ENCODE assay signal across 20 mouse cellular contexts in the genomic region with DNA sequence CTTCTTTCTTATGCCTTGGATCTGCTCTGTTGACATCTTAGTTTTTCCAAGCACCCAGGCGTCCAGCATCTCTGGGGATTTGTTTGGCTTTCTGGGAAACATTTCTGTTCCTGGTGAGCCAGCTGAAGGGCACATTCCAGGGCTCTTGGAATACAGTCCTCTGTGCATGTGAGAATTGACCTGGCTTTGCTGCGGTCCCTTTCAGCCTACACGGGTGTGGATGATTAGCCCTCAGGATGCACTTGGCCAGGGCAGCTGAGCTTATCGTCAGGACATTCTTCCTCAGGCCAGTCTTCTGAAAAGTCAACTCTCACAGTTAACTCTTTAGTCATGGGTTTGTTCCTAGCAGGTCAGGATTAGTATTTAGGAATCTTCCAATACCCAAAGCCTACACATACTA.
DNase-seq lines count a peak whose midpoint lies in the region; ATAC-seq and TF ChIP-seq lines count a peak whose summit lies in the region.
"Had no signal": no experiment of that assay in that cellular context is flagged by ENCODE, and none has a peak within 500 bp of the region (broad histone marks: within the 10 kb centered on the region; RNA-seq: fewer than 3 reads in every experiment).

No protein-coding gene starts in this region.

- 20% methylated on average over 4 of the region's 4 CpGs for WGBS in heart, adult 2 months
- 12% methylated on average over 4 of the region's 4 CpGs for WGBS in heart, embryonic 11.5 days (ENCODE audit: insufficient replicate concordance)
- 36% methylated on average over 4 of the region's 4 CpGs for WGBS in kidney, adult 2 months

- TF ChIP-seq POLR2A in heart, adult 2 months (IDR thresholded peaks at IDR 0.05; ENCODE audit: insufficient read depth, low read depth, low read length) = no peak
- no peak for TF ChIP-seq POLR2A in kidney, adult 2 months (IDR thresholded peaks at IDR 0.05; ENCODE audit: low read depth, low read length)

- peaks cover 33% of the 10 kb centered on the region for H3K4me1 ChIP-seq in heart, adult 2 months (ENCODE audit: control insufficient read depth, insufficient read depth, low read length)
- peaks cover 71% of the 10 kb centered on the region for H3K4me1 ChIP-seq in heart, embryonic 11.5 days (ENCODE audit: control insufficient read depth, insufficient read depth, low read length)
- no peaks in the 10 kb centered on the region for H3K4me1 ChIP-seq in kidney, adult 2 months (ENCODE audit: control insufficient read depth, insufficient read depth, low read length)
- H3K4me1 ChIP-seq: midbrain, embryonic 13.5 days had no signal

- H3K9me3 ChIP-seq in heart, embryonic 11.5 days (replicated peaks; ENCODE audit: control insufficient read depth, low read length) = no peaks in the 10 kb centered on the region
- H3K9me3 ChIP-seq: G1E; hindbrain, embryonic 15.5 days; limb, embryonic 15.5 days; midbrain, embryonic 13.5 days had no signal

- no peaks in the 10 kb centered on the region for H3K36me3 ChIP-seq in heart, adult 2 months (ENCODE audit: control insufficient read depth, insufficient read depth, low read length)
- no peaks in the 10 kb centered on the region for H3K36me3 ChIP-seq in heart, embryonic 11.5 days (ENCODE audit: control insufficient read depth, insufficient read depth, low read length)
- H3K36me3 ChIP-seq in kidney, adult 2 months (ENCODE audit: control insufficient read depth, insufficient read depth, low read length) = no peaks in the 10 kb centered on the region
- H3K36me3 ChIP-seq: hindbrain, embryonic 15.5 days; limb, embryonic 15.5 days; midbrain, embryonic 13.5 days had no signal

- H3K27ac ChIP-seq in heart, adult 2 months = no peak overlapping the region
- H3K27ac ChIP-seq in heart, embryonic 11.5 days (ENCODE audit: low read depth, low read length) = peak overlapping the region; percentile 76
- H3K27ac ChIP-seq in kidney, adult 2 months (ENCODE audit: insufficient read depth, low read depth, low read length) = no peak overlapping the region
- H3K27ac ChIP-seq: hindbrain, embryonic 15.5 days; limb, embryonic 15.5 days; macrophage; midbrain, embryonic 13.5 days had no signal

- no peak for TF ChIP-seq CTCF in heart, adult 2 months (IDR thresholded peaks at IDR 0.05)
- no peak for TF ChIP-seq CTCF in kidney, adult 2 months (conservative IDR thresholded peaks at IDR 0.05; ENCODE audit: insufficient read depth, insufficient read length, low read depth, low read length)

- no peak overlapping the region for H3K9ac ChIP-seq in heart, adult 2 months (ENCODE audit: low read depth, low read length)
- no peak overlapping the region for H3K9ac ChIP-seq in heart, embryonic 11.5 days (ENCODE audit: low read depth, low read length)
- H3K9ac ChIP-seq: forebrain, postnatal 0 days; hindbrain, embryonic 15.5 days; limb, embryonic 15.5 days; midbrain, embryonic 13.5 days had no signal

- ATAC-seq in heart, embryonic 11.5 days (replicated peaks; ENCODE audit: insufficient number of reproducible peaks, low FRiP score, low TSS enrichment) = 0 out of 2 replicates have a peak, but pooled peaks have one; percentile 58
- ATAC-seq: forebrain, postnatal 0 days; midbrain, embryonic 13.5 days had no signal

- peak overlapping the region; percentile 47 for H3K4me2 ChIP-seq in heart, embryonic 11.5 days
- H3K4me2 ChIP-seq: hindbrain, embryonic 15.5 days; limb, embryonic 15.5 days; midbrain, embryonic 13.5 days had no signal

- DNase-seq in heart, adult 2 months = peak in 1 of 2 experiments; percentile 31
- DNase-seq in heart, postnatal 25 days (ENCODE audit: low spot score) = no peak
- peak; percentile 42 for DNase-seq in heart, postnatal 4 days
- DNase-seq in yolk sac, embryonic 10.5 days (ENCODE audit: low spot score) = peak; percentile 7
- DNase-seq in frontal cortex, postnatal 10 days (ENCODE audit: low spot score in 2 of 2) = no peak
- no peak for DNase-seq in kidney, adult 2 months
- DNase-seq: adrenal gland, postnatal 25 days; cerebellum, postnatal 14 days; forebrain, postnatal 0 days; gastrocnemius, postnatal 25 days; kidney, adult 11 months; kidney, postnatal 14 days; layer of hippocampus, adult 9-11 months; thymus, postnatal 36 days had no signal

- H3K27me3 ChIP-seq in heart, adult 2 months (ENCODE audit: control insufficient read depth, insufficient read depth, low read length) = no peaks in the 10 kb centered on the region
- no peaks in the 10 kb centered on the region for H3K27me3 ChIP-seq in heart, embryonic 11.5 days (ENCODE audit: control insufficient read depth, insufficient read depth, low read length)
- H3K27me3 ChIP-seq in kidney, adult 2 months (replicated peaks; ENCODE audit: control insufficient read depth, insufficient read depth, low read length) = no peaks in the 10 kb centered on the region
- H3K27me3 ChIP-seq: hindbrain, embryonic 15.5 days; limb, embryonic 15.5 days; midbrain, embryonic 13.5 days had no signal

- no peaks in the 10 kb centered on the region for H3K79me2 ChIP-seq in heart, adult 2 months (replicated peaks; ENCODE audit: control insufficient read depth, insufficient read depth, low read length)

- H3K4me3 ChIP-seq in heart, adult 2 months = no peak overlapping the region
- no peak overlapping the region for H3K4me3 ChIP-seq in heart, embryonic 11.5 days (ENCODE audit: low read depth, low read length)
- no peak overlapping the region for H3K4me3 ChIP-seq in kidney, adult 2 months (ENCODE audit: insufficient read depth, low read depth, low read length)
- H3K4me3 ChIP-seq: hindbrain, embryonic 15.5 days; limb, embryonic 15.5 days; midbrain, embryonic 13.5 days had no signal

- intact Hi-C loops in heart, adult 2 months (cut with DNase I) = no loop called here
- intact Hi-C loops in heart, postnatal 25 days (cut with DNase I) = no loop called here

- TF ChIP-seq EP300 in heart, adult 2 months (IDR thresholded peaks at IDR 0.05; ENCODE audit: insufficient read depth, low read depth, low read length) = peak; percentile 72; the same call in 1 of the 2 replicates

Comparison
In these comparisons a context has a peak if more than half of its experiments do, and no peak if none do; other contexts are left out.
1. DNase-seq: peak in heart, postnatal 4 days (single experiment) and yolk sac, embryonic 10.5 days (single experiment); none in heart, postnatal 25 days (single experiment), frontal cortex, postnatal 10 days (0 of 2) and kidney, adult 2 months (single experiment).